Mouse (Mus musculus): ENCODE data around the gene Zfp84.
"Not testable (repeated sequence)": the region's sequence is repeated elsewhere in the genome, so short reads cannot be mapped to it uniquely, and the experiment has no call there.

Zfp84 gene

DNA sequence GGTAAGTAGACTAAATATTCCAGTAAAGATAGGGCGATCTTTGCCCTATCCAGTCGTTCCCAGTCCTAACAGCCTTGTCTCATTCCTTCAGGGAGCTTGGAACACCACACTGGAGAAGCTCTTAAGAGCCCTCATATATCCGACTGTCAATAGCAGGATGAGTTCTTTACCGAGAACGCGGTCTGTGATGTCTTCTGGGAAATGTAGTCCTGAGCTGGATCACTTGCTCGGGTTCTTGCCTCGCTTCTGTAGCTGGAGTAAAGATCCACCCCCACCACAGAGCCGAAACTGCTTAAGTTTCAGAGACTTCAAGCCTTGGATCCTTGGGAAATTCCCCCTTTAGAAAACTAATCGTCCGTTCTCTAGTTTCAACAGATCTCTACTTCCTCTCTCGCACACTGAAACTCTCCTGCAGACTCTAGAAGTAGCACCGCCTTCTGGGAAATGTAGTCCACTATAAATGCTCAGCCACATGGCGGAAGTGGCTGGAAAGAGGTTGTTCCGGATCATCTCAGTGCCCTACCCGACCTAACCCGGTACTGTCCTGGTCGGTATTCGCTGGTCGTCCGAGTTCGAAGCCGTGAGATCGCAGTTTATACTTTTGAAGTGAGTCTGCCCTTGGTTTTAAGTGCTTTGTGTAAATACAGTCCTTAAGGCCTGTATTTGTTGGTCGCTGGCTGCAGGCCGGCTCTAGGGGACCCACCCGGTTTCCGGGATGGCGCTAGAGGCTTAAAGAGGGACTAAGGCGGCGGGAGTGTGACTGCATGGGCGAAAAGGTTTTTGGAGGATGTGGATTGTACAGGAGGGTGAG is at the start of gene Zfp84:
Zfp84 (plus strand) TSS at position 463 of the 811 bp plus-strand sequence.
- DNase-seq (ENCODE audit: low spot score in 2 of 2): peak; percentile 69 to 81

DNA sequence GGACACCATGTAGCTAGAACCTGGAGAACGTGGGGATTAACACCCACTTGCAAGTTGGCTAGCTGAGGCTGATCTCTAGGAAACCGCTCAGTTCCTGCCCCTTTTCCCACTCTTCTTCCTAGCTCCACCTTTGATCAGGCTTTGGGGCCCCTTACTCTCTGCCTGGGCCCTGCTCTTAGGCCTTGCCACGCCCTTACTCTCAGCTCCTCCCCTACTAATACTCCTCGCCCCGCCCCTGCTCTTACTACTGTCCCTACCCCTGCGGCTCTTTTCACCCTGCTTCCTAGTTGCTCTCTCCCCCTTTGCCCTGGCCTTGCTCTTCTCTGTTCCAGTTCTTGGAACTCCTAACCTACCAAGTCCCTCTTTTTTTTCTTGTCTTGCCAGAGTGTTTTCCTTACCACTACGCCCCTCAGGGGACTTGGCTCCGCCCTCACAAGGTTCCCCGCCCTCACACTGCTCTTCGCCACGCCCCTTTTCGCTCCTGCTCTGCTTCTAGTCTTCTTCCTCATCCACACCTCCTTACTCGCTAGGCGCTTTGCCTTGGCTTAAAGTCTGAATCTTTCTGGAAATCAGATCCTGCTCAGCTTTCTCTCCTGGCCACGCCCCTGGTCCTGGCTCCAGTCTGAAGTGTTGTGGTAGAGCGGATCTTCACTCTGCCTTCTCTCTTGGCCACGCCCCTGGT is 42.8 kb upstream of the Zfp84 start:
- not testable (repeated sequence) for DNase-seq (ENCODE audit: low spot score in 2 of 2)

DNA sequence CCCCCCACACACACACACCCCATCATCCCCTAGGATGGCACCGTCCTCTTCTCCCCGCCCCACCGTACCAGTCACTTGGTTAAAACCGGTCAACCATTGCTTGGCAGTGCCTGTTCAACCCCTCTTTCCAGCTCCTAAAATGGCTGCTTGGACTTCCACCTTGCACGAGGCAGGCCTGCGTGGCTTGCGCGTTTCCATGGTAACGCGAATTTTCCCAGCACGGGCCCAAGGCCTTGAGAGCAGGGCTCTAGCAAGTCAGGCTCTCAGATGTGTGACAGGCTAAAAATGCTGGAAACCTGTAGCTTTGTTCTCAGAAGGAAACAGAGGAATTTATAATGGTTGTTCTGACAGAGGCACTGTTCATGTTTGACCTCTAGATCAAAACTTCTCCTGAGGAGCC is 41.5 kb upstream of the Zfp84 start, which contains the start of gene Catsperg2:
Catsperg2 (minus strand) TSS at position 173 of the 400 bp plus-strand sequence.
- DNase-seq (ENCODE audit: low spot score in 2 of 2): not testable (repeated sequence)

DNA sequence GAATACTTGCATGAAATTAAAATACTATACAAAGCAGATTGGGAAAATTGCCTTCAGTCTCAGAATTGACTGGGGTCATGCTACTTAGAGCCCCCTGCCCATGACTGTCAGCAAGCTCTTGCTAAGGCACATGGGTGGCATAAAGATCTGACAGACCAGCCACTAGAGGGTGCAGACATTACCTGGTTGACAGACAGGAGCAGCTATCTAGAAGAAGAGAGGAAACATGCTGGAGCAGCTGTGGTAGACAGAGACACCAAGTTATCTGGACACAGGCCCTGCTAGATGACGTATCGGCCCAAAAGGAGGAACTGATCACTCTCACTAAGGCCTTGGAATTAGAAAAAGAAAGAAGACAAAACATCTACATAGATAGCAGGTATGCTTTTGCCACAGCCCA is 40.3 kb upstream of the Zfp84 start:
- DNase-seq (ENCODE audit: low spot score in 2 of 2): no peak

DNA sequence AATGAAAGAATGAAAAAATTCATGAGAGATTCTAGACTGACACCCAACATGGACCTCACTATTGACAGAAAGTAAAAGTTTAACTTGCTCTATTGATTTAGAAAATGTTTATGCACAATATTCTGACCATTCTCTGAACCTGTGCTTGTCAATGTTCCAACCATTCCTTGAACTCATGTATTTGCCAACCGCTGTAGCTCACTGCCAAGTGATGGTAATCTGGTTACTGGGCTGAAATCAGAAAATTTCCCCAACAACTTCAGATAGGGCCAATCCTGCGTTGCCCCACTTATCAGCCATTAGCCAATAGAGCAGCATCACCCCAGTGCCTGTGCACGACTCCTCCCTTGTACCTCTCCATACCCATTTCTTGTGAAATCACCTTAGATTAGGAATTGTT is 26.1 kb upstream of the Zfp84 start:
- DNase-seq (ENCODE audit: low spot score in 2 of 2): no peak

DNA sequence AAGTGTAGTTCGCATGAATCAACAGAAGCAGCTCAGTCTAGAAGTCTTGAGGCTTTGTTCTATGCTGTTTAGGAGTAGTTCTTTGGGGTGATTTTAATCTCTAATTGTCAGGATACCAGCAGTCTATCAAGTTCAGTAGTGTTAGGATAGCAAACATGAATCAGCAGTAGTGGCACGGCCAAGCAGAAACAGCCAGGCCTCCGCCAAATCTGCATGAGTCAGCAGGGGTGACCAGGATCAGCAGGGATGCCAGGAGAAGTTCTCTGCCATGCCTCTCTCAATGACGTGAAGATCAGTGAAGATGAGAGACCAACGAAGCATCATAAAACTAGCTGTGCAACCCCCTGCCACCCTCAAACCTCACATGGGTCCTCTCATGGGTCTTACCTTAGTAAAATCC is 7.9 kb upstream of the Zfp84 start:
- DNase-seq (ENCODE audit: low spot score in 2 of 2): no peak

DNA sequence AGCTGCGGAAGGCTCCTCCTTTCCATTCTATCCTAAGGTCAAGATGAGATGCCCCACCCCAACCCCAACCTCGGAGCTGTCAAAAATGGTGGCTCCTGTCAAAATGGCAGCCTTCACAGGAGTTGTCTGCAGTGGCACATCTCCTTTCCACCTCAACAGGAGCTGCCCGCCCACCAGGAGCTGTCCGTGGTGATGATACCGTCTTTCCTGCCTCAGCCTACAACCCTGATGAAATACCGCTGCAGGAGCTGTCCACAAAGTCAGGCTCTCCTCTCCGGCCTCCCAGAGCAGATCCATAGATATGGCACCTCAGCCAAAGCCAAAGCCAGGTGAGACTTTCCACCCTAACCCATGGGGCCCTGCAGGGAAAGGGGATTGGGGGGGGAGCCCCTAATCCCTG is 3.6 kb upstream of the Zfp84 start:
- no peak for DNase-seq (ENCODE audit: low spot score in 2 of 2)

DNA sequence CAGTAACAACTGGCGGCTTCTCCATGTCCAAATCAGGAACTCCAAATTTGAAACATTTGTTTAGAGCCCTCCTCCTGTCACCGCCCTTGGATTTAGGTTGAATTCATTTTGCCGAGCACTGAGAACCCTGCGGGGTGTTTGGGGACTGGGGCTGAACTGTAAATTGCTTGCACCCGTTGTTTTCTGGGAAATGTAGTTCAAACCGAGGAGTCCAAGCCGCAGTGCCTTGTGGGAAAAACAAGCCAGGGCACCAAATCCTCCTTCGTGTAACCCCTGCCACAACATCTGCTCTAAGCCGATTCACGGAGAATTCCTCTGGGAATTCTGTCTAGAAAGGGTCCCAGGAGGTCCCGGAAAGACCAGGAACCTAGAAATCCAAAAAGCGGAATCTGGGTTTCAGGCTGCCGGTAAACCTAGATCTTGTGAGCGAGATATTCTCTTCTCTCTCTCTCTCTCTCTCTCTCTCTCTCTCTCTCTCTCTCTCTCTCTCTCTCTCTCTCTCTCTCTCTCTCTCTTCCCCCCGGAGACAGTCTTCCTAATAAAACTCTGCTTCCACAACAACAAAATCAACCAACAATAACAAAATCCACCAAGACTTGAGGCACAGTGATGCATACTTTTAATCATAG is 1.2 kb upstream of the Zfp84 start:
- peak; percentile 62 to 74 for DNase-seq (ENCODE audit: low spot score in 2 of 2)

DNA sequence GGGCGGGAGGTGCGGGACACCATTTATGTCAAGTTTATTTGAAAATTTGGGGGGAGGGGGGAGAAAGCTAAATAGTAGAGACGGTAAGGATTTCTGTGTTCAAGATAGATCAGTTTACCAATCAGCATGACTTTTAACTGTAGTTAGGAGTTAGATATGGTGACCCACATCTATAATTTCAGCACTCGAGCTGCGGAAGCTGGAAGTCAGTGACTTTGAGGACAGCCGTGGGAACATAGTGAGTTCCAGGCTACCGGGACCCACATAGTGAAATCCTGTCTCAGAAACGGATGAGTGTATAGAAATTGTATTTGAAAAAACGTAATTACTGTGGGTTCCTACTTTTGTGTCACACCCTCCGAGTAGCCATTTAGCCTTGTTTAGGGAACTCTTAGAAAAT is 628 bp downstream of the Zfp84 start:
- no peak for DNase-seq (ENCODE audit: low spot score in 2 of 2)

DNA sequence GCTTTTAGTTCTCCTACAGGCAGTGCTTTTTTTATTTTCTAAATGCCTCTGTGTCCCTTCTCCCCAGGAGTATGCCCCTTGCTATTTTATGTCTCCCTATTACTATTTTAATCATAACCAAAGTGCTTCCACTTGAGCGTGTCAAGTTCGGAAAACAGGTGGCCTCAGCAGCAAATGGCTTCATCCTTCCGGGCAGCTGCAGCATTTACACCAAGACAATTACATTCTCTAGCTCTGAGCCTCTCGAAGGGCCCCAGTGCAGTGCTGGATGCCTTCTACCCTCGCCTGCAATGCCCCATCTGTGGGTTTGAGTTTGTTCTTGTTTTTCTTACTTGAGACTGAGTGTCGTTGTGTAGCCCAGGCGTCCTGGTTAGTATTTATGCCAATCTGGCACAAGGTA is 5.2 kb downstream of the Zfp84 start:
- DNase-seq (ENCODE audit: low spot score in 2 of 2): no peak

DNA sequence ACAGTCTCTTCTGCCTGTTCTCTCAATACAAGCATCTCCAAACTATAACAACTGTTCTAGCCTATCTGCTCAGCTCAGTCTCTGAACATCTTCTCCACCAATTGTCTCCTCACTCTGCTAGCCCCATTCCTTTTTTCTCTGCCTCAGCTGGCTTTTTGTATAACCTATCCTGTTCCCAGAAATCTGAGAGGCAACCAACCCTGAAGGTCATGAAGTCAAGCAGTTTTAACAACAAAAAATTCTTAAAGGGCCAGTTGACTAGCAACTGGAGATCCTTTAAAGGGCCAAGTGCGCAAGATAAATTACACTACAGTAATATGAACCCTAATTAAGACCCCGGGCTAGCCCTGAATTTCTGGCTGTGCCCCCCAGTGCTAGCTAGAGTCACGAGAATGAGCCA is 6.0 kb downstream of the Zfp84 start:
- DNase-seq (ENCODE audit: low spot score in 2 of 2): no peak

DNA sequence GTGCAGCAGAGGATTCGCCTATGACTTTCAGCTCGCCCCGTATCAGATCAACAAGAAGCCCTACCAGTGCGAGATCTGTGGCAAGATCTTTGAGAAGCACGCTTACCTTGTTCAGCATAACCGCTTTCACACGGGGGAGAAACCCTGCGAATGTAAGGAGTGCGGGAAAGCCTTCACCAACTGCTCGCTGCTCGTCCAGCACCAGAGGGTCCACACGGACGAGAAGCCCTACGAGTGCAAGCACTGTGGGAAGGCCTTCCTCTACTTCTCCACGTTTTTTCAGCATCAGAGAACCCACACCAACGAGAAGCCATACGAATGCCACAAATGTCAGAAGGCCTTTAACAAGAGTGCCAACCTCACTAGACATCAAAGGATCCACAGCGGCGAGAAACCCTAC is 8.2 kb downstream of the Zfp84 start:
- DNase-seq (ENCODE audit: low spot score in 2 of 2): no peak

DNA sequence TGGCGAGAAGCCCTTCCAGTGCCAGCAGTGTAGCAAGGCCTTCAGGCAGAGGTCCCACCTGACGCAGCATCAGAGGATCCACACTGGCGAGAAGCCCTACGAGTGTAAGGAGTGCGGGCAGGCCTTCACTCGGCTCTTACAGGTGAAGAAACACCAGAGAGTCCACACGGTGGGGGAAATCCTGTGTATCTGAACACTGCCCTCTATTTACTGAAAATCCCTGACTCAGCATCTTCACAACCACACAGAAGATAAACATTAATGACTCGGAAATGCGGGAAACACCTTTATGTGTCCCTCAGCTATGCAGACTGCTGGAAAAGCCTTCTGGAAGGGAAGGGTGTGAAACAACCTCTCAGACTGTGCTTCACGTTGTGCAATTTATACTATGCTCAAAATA is 9.0 kb downstream of the Zfp84 start:
- DNase-seq (ENCODE audit: low spot score in 2 of 2): no peak

DNA sequence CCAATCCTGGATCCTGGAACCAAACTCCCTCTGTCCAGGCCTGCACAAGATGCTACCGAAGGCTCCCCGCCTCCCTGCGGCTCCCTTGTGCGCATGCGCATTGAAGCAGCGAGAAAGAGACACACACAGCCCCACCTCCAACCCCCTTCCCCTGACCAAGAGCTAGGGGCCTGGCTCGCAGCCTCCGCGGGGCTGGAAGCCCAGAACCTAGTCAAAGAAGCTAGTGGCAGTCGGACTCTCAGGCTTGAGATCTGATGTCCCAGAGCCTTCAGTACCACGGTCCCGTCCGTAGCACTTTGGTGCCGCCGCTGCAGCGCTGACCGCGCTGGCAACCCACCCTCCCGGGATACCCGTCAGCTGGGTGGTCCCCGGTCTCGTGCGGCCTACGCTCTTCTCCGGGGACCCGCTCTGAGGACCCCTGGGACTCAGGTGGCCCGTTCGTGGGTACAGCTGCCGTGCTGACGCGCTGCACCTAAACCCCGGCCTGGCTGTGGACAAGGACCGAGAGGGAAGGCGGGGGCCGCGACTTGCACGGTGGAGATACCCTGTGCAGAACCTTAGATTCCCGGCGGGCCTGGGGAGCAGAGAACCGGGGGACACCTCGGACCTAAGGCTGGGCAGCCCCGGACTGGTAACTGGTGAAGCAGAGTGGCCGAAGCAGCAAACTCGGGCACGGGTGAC is 15.7 kb downstream of the Zfp84 start, which contains the start of gene Zfp30:
Zfp30 (plus strand) TSS at position 128 of the 681 bp plus-strand sequence.
- peak; percentile 69 to 74 for DNase-seq (ENCODE audit: low spot score in 2 of 2)

DNA sequence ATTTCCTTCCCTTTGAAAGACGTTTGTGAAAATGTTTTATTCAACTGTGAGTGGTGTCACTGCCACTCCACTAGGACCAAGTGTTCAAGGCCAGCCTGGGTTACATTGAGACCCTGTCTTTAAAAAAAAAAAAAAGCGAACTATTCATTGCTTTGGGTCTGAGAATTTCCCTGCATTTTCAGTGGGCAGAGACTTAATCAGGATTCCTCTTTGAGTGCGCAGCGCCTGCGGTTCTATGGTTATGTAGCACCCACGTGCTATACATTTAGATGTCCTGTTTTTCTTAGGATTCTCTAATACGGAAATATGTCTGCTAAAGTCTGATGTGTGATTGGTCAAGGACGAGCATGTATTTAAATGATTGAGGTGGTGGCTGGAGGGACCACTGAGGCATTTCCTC is 16.7 kb downstream of the Zfp84 start:
- DNase-seq (ENCODE audit: low spot score in 2 of 2): no peak

DNA sequence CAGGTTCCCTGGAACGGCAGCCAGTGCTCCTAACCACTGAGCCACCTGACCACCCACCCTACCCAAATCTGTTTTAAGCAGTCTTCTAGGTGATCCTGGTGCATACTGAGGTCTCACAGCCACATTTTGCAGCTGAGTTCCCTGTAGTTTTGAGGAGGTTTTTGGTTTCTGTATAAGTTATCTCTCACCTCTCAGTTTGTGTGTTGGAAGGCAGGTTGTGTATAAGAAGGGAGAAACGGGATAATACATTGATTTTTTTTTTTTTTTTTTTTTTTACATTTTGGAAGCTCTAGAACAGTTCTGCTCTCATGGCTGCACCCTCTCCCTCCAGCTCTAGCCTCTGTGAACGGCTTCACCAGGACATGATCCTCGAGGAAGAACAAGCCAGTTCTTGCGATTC is 17.5 kb downstream of the Zfp84 start:
- no peak for DNase-seq (ENCODE audit: low spot score in 2 of 2)

DNA sequence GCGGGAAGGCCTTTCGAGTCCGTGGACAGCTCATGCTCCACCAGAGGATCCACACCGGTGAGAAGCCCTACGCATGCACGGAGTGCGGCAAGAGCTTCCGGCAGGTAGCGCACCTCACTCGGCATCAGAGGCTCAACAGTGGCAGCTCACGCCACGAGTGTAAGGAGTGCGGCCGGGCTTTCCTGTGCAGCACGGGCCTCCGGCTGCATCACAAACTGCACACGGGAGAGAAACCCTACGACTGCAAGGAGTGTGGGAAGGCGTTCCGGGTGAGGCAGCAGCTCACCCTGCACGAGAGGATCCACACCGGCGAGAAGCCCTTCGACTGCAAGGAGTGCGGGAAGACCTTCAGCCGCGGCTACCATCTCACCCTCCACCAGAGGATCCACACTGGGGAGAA is 24.6 kb downstream of the Zfp84 start:
- no peak for DNase-seq (ENCODE audit: low spot score in 2 of 2)

DNA sequence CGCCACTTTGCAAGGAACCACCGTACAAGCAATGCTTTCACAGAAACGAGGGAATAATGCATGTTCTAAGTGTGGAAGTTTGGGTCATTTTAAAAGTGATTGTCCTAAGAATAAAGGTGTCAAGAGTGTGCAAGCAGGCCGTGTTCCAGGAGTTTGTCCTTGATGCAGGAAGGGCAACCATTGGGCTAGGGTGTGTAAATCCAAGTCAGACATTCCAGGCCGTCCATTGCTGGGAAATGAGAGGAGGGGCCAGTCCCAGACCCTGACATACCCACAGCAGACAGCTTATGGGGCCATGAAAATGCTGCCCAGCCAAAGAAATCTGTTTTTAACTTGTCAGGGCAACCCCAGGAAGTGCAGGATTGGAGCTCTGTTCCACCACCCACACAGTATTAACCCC is 38.7 kb downstream of the Zfp84 start:
- DNase-seq (ENCODE audit: low spot score in 2 of 2): no peak

DNA sequence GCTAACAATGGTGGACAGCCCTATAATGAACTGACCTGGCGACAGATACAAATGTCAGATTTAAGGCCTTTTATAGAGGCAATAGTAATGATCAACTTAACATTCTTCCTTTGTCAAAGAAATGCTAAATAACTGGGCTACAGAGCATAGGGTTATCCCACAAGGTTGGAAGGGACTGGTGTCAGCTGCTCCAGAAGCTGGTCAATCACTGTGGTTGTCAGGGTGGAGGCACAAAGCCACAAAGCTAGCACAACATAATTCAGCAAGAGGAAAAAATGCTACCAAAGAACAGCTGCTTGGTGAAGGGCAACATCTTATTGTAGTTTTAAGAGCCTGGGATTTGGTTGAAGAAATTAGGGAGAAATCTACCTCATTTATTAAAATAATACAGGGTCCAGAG is 43.9 kb downstream of the Zfp84 start:
- no peak for DNase-seq (ENCODE audit: low spot score in 2 of 2)

DNA sequence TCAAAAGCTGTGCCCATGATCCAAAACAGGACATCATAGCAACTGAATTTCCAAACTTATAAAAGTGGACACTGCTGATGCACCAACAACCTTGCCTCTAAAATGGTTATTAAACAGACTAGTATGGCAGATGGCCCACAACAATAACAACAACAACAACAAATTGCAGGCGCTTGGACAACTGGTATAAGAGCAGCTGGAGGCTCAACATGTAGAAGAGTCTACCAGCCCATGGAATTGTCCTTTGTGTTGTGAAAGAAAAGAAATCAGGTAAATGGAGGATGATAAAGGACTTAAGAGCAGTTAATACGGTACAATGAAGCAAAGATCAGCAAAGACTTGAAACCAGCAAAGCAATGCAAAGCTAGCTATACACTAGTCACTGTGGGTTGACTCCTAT is 46.0 kb downstream of the Zfp84 start:
- DNase-seq (ENCODE audit: low spot score in 2 of 2): no peak

DNA sequence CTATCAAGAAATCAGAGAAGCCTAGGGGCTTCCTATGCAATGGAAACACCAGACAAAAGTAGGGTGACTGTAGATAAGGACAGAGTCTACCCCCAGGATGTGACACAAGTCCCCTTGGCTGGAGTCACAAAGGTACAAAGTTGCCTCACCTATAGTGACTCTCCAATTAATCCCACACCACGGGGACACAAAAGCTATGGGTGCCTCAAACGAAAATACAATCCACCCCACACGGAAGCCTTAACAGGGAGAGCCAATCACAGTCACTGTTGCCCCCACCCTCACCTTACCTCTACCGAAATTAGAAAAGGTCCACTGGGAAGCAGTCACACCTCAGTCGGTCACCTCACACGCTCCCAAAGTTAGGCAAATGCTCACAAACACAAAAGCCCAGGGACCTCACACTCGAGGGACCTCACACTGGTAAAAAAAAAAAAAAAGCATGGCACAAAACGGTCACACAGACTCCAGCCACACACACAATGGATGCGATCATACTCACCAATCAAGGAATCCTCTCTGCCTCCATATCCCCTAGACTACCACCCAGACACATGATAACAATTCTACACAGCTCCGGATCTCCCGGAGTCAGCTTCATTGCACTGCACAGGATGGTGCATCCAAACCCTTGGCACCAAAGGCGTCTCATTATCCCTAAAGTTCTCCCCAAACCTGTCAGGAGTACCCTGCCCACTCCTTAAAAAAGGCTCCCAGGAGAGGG is 46.9 kb downstream of the Zfp84 start:
- no peak for DNase-seq (ENCODE audit: low spot score in 2 of 2)
